Mouse (Mus musculus): ENCODE results near the gene Lhx1.

DNA sequence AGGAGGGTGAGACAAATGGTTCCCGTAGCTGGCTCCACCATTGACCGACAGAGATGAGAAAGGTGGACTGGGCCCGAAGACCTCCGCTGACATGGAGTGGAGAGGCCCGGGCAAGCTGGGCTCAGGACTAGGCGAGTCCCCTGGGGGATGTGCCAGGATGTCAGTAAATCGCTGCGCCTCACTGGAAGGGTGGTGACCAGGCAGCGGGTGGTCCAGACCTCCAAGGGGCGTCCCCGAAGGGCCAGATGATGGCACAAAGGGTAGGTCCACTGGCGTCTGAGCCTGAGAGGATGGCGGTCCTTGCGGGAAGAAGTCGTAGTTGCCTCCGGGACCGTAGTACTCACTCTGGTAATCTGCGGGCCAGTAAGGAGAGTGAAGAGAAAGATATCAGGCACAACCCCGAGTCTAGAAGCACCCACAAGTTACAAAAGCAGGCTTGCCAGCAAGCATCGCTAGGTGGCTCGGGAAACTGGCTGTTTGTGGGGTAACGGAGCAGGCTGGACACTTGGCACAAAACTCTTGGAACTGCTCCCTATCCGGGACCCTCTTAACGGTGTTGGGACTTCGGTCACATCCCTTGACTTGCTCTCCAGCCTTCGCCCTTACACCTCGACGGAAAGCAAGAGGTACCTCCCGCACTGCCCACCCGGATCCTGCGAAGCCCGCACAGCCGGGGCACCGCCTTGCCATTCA, 5.6 kb downstream of the Lhx1 start:
- no peak for TF ChIP-seq MAFK (IDR thresholded peaks at IDR 0.05; ENCODE audit: insufficient replicate concordance, low read length)
- TF ChIP-seq BHLHE40 (IDR thresholded peaks at IDR 0.05; ENCODE audit: low read depth, low read length), result no peak
- TF ChIP-seq POLR2AphosphoS2 (IDR thresholded peaks at IDR 0.05; ENCODE audit: low read depth, low read length), result no peak
- TF ChIP-seq MYC (IDR thresholded peaks at IDR 0.05; ENCODE audit: low read depth, low read length), result no peak
- TF ChIP-seq HCFC1 (IDR thresholded peaks at IDR 0.05; ENCODE audit: low read depth, low read length), result no peak
- TF ChIP-seq USF1 (IDR thresholded peaks at IDR 0.05; ENCODE audit: low read depth, low read length), result no peak
- no peak for TF ChIP-seq JUND (conservative IDR thresholded peaks at IDR 0.05; ENCODE audit: low read depth, low read length)

All from CH12.LX (cell line).